Mouse (Mus musculus): ENCODE results near the gene Cacna2d1. TPM values are rescaled to one million over a fixed set of nuclear protein-coding genes. Genes with fewer than 3 reads are reported as not detected.

The Cacna2d1 gene
- not detected for polyA plus RNA-seq (2017; shearing (Covaris generic))

GRCm38 (mm10) chr5:15934376-15935233, at the start of gene Cacna2d1:
TSS of gene Cacna2d1 (plus strand) at chr5:15934691.

Other genes with a start within 250 kb of the Cacna2d1 start
- not detected for gene Speer4c, start 220.4 kb upstream of the Cacna2d1 start, polyA plus RNA-seq (2017; shearing (Covaris generic))